Mouse (Mus musculus) cerebellum, adult 8-10 months (tissue): ENCODE data around the gene Atg5.
"Not testable (repeated sequence)": the region's sequence is repeated elsewhere in the genome, so short reads cannot be mapped to it uniquely, and the experiment has no call there.

Experiments
- DNase-seq: peaks from one replicate; pipeline ENCODE4 v3.0.0; 2022

Atg5 gene

DNA sequence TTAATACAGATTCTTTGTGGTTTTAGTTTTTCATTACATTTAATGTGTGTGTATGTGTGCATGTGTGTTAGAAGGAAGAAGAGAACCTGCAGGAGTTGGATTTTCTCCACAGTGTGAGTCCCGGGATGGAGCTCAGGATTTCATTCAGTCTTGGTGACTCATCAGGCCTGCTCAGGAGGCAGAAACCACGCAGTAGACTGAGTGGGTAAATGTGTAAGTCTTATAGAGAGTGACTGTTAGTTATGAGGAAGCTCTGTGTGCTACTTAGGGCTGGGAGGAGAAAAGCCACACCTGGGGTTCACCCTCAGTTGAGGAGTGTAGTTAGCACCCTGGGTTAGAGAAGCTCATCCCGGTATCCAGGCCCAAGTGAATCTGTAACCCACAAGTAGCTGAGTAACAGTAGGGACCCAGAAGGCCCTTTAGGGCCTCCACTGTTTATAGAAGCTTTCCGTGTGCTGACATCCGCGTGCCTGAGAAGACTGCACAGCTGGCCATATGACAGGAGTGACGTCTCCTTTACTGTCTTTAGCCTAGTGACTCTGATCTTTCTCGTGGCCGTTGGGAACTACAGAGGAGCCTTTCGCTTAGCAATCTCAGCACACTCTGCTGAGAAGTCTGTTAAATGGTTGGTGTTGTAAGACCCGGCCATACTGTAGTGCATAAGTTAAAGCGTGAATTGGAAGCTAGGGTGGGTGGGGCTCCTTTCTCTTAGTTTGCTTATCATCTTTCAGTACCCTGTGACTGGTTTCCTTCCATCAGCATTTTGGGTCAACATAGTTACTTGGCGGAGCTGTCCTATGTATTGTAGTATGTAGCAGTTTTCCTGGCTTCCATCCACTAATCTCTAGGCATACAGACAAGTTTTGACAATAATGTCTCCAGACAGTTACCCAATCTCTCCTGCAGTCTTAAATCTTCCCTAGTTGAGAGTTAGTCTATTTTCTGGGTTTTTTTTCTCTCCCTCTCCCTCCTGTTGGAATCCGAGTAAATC lies 48.4 kb downstream of the Atg5 start:
- no peak for DNase-seq

DNA sequence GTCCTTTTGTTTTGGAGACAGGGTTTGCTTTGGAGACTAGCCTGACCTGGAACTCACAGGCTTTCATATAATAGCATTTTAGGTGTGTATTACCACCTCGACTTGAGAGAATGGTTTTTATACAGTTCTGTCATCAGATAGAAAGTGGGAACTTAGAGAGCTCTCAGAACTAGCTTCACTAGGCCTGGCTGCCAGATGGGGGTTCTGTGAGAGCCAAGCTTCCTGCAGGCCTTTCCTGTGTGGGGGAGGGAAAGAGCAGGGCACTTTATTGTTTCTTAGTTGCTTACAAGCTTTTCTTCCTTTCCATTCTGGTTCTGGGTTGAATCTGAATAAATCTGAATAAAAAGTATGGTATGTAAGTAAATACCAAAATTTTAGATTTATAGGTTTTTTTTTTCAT lies 54.0 kb downstream of the Atg5 start:
- DNase-seq = no peak

DNA sequence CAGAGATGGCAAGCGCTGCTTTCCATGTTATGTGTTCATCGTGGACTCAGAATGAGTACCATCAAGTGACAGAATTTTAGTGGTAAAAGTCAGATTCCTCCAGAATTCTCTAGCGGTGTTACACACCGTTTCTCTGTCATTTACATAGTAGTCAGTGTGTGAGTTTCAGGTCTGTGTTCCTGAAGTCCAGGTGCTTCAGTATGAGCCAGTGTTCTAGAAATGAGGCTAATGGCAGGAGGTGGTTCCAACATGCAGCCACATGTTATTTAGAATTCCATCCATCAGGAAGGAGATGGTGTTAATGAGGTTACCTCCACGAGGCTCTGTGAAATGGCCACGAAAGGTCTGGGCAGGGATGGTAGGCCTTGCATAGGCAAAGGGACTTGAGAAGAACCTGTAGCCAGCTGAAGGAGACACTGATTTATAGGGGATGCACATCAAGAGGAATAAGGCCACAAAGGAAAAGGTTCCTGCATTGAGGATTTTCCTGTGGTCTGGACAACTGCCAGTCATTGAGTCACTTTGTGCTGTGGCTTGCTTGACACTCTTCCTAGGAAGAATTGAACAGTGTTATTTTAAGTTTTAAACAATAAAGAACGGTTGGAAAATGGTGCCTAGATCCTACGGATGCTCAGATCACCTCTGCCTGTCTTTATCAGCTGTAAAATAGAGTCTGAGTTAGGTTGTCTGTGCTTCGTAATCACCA lies 55.1 kb downstream of the Atg5 start:
- DNase-seq = no peak

- no peak for DNase-seq
Measured at GRCm38 (mm10) chr10:44323836-44324235, 55.7 kb downstream of the Atg5 start.

- no peak for DNase-seq
Measured at GRCm38 (mm10) chr10:44325551-44326500, 57.7 kb downstream of the Atg5 start.

DNA sequence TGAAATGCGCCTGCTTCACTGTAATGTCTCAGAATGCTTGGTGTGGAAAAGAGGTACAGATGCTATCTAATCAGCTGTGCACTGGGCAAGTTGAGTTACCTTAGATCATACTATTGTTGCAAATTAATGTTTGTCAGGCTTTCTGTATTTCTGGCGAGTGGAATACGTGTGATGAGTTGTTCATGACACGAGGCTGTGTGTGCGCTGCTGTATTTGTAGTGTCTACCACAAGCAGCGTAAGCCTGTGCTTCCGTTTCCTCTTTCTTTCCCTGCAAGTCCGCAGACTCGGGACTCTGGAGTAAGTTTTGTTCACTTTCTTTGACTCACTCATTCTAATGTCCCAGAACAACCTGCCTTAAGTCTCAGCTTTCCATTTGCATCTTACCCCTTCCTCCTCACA lies 58.9 kb downstream of the Atg5 start:
- DNase-seq = no peak

- DNase-seq = peak; percentile 23
Measured at GRCm38 (mm10) chr10:44328347-44328746, 60.2 kb downstream of the Atg5 start.

DNA sequence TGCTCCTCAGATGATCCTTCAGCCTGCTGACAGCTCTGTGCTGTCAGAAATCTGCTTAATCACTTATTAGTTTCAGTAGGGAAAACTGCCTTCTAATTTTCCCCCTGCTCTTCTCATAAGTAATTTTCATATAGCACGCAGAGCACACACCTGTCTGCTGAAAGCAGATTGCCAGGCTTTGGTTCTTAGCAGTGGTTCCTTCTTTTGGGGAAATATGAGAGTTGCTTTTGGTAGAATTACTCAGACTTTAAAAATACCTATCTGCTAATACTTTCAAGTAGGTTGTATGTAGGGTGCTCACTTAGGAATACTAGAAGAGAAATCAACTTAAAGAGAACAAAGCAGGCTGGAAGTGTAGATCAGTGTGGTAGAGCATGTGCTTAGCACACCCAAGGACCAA lies 62.6 kb downstream of the Atg5 start:
- DNase-seq = no peak

- no peak for DNase-seq
Measured at GRCm38 (mm10) chr10:44331469-44331868, 63.3 kb downstream of the Atg5 start.

DNA sequence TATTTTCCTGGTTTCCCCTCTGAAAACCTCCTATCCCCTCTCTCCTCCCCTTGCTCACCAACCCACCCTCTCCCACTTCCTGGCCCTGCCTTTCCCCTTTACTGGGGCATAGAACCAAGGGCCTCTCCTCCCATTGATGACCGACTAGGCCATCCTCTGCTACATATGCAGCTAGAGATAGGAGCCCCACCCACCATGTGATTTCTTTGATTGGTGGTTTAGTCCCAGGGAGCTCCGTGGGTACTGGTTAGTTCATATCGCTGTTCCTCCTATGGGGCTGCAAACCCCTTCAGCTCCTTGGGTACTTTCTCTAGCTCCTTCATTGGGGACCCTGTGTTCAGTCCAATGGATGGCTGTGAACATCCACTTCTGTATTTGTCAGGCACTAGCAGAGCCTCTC lies 64.5 kb downstream of the Atg5 start:
- not testable (repeated sequence) for DNase-seq

- not testable (repeated sequence) for DNase-seq
Measured at GRCm38 (mm10) chr10:44336641-44337382, 68.7 kb downstream of the Atg5 start.

- DNase-seq = no peak
Measured at GRCm38 (mm10) chr10:44338571-44338970, 70.4 kb downstream of the Atg5 start.

DNA sequence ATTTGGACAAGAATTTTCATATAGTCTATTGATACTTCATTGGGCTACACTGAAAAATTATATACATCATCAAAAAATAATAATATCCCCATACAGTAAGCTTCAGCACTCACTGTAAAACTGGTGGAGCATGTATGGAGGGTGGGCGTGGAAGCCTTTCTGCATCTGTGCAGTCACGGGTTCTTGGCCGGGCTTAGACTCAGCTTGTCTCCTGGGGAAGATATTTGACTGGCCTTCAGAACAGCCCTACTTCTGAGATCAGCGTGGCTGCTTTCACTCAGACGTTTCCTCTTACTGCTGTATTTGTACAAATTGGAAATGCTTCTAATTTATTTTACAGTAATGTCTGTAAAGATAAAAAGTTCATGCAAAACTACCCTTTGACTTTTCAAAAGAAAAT lies 71.2 kb downstream of the Atg5 start:
- DNase-seq = no peak

GRCm38 (mm10) chr10:44340928-44341327 lies 72.8 kb downstream of the Atg5 start:
- DNase-seq = no peak

DNA sequence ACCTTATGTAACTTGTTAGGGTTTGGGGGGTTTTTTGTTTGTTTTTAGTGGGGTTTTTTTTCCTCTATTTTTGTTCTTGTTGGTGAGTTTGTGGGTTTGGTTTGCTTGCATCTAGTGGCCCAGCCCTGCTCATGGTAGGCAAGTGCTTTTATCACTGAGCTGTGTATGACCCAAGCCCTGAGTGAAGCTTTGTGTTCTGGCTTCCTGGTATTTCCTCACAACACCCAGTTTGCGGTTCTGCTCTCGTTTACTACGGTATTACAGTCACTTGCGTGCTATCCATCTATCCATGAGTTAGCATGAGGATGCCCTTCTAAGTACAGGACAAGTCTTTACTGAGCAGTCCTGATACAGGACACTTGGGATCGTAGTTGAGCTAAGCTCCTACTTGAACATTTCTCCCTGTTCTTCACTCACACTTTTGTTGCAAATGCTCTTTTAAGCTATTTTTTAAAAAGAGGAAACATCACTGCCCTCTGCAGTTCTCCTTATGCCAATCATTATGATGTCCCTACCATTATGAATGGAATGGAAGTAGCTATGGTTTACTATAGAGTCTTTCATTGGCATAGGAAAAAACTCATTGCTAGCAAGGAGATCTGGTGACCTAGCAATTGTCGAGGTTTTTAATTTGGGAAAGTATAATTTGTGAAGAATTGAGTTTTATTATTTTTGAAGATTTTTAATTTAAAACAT lies 73.8 kb downstream of the Atg5 start:
- no peak for DNase-seq

DNA sequence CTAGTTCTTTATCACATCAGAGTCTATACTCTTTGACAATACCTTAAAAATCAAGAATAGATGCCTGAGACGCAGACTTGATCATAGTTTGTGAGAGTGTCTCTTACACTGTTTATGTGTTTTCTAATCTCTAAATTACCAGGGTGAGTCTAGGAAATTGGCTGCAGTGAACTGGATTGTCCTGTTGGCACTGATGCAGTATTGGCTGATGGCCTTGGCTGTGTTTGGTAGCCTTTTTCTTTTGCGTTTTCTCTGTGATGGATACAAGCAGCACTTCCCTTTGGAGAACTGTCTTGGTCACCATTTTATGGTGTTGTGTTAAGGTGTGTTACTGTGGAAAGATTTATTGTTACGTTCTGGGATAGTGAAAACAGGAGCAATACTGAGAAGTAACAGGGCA lies 75.2 kb downstream of the Atg5 start:
- DNase-seq = no peak

DNA sequence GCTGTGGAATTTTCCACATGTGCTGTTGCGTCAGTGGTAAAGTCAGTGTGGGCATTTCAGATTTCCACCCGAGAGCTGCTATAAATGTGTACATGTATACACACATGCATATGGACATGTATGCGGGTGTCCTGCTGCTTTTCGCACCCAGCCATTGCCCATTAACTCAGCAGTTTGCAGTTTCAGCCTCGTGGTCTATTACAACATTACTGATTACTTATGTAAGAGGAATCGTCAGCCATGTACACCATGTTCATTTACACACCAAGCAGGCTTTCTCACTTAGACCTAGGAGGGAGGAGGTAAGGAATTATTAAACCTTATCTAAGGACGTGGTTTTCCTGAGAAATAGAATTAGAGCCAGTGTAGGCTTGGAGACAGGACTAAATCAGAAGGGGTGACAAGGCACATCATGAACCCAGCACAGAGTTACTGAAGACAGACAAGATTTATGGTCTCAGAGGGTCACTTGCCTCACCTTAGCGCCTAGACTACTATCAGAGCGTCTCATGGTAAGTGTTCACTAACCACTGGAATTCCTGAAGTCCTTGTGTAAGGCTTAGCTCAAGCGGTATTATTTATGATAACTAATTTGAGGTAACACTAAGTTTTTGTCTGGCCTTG lies 79.5 kb downstream of the Atg5 start:
- DNase-seq = no peak

GRCm38 (mm10) chr10:44348474-44349415 lies 80.6 kb downstream of the Atg5 start:
- DNase-seq = no peak

GRCm38 (mm10) chr10:44353467-44353866 lies 85.3 kb downstream of the Atg5 start:
- no peak for DNase-seq

DNA sequence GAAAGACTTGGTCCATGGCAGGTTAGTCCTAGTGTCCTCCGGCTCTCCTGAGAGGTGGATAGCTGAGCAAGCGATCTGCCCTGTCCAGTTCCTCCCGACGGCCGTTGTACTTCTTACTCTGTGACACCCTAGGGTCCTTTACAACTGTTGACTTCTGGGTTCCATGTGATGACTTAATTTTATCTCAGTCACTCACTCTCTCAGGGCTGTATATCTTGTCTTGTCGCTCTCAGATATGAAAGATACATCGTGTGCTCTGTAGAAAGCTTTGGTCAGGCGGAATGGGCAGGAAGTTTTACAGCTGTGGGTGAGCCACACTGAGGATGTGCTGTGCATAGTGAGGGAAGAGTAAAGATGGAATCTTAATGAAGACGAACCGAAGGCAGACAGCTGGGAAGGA lies 86.2 kb downstream of the Atg5 start:
- no peak for DNase-seq
